Mouse (Mus musculus) olfactory bulb, adult 2 months (tissue): ENCODE data around the gene Fcer1g.

Experiments used
- CTCF ChIP-seq: fragments of 200-500 bp; IDR thresholded peaks from 2 replicates; pipeline ENCODE4 v1.5.1; 2012; ENCODE audit warnings: low read depth, mild to moderate bottlenecking, low read length, moderate library complexity; ENCODE audit not compliant: insufficient read depth
- POLR2A ChIP-seq: fragments of 200-500 bp; IDR thresholded peaks from 2 replicates; pipeline ENCODE4 v1.6.1; 2012; ENCODE audit warnings: mild to moderate bottlenecking, low read depth, low read length, moderate library complexity; ENCODE audit not compliant: insufficient read depth

- TF ChIP-seq POLR2A (no peak), CTCF (no peak)
Observed at GRCm38 (mm10) chr1:171263666-171264461, 29.7 kb upstream of the Fcer1g start.
